Mouse (Mus musculus): ENCODE results near the gene Smg9.

- TF ChIP-seq CTCF (IDR thresholded peaks at IDR 0.05; ENCODE audit: extremely low read depth, insufficient read depth, low read length) (no peak), POLR2A (IDR thresholded peaks at IDR 0.05; ENCODE audit: extremely low read depth, insufficient read depth, low read length) (no peak)
Observed at GRCm38 (mm10) chr7:24394475-24395161, 4.8 kb upstream of the Smg9 start.

Measured in cortical plate, adult 2 months (tissue).